Mouse (Mus musculus): ENCODE results near the gene 2010111I01Rik. TPM values are rescaled to one million over a fixed set of nuclear protein-coding genes. Genes with fewer than 3 reads are reported as not detected.
A peak's percentile ranks its signal among the peaks of the same experiment; 100 is the strongest.

The 2010111I01Rik gene
- total RNA-seq, 1 experiment = 58.3 TPM

DNA sequence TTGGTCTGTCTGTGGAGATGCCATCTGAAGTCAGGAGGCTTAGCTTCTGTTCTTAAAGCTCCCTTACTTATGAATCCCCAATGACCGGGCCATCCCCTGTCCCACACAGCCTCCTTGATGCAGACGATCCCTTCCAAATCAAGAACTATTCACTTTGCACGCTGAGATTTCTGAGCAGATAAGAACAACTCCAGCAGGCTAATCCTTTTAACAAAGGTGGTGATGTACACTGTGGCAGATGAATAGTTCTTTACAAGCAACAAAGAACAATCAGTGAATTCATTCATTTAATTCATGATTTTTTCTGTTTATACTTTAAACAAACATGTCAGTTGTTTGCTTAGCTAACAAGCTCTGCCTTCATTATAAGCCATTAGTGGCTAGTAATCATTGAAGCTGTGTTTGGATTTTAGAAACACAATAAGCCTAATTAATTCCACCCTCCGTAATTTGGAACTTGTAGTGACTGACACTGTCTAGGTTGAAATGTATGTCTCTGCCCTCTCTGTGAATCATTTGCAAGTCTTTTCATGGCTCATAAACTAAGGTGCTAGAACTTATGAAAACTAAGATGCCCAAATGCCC, 182.0 kb downstream of the 2010111I01Rik start:
- DNase-seq (ENCODE audit: low read depth, low spot score) = no peak
- H3K9ac ChIP-seq (ENCODE audit: insufficient read depth, low read depth, low read length, poor library complexity, severe bottlenecking) = no peak overlapping the region
- no peak for TF ChIP-seq HCFC1 (IDR thresholded peaks at IDR 0.05; ENCODE audit: borderline replicate concordance, insufficient read depth, low read length)
- TF ChIP-seq MAFK (IDR thresholded peaks at IDR 0.05; ENCODE audit: insufficient read depth, low read depth, low read length) = no peak
- no peaks in the 10 kb centered on the region for H3K9me3 ChIP-seq (ENCODE audit: control insufficient read depth, insufficient read depth, low read depth, low read length)
- in situ Hi-C loops (cut with MboI; ENCODE audit: low sequenced_read_pairs in 2 of 2, unreplicated experiment in 2 of 2) = no loop called here
- no peak overlapping the region for H3K27ac ChIP-seq (ENCODE audit: insufficient read depth, low read depth, low read length, poor library complexity, severe bottlenecking)
- peaks cover 0 to 12% of the 10 kb centered on the region in 2 experiments; a peak in 1 of 4 replicates for H3K4me1 ChIP-seq (ENCODE audit: control insufficient read depth in 2 of 2, insufficient read depth in 2 of 2, low read length in 2 of 2, poor library complexity in 1 of 2)
- no peak overlapping the region for H3K4me3 ChIP-seq (ENCODE audit: insufficient read depth in 1 of 2, low read depth in 1 of 2, low read length in 2 of 2, poor library complexity in 1 of 2, severe bottlenecking in 1 of 2)
- no peaks in the 10 kb centered on the region for H3K36me3 ChIP-seq (ENCODE audit: control insufficient read depth, insufficient read depth, low read length, poor library complexity, severe bottlenecking)

DNA sequence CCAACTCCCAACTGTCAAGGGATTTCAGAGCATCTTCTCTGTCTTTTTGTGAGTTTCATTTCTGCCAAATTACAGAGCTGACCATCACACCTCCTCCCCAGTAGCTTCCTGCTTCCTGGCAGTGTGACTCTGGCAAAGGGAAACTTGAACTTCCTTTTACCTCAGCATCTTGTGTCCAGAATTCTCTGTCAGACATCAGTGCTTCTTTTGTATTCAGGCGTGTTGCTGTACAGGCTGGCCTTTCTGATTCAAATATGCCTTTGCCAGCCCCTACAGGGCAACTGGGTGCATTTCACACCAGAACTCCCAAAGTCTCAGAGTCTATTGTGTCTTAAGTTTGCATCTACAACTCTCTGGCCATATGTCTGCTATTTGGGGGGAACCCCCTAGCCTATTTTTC, 183.5 kb downstream of the 2010111I01Rik start:
- Histone ChIP-seq H3K9ac (ENCODE audit: insufficient read depth, low read depth, low read length, poor library complexity, severe bottlenecking) (no peak overlapping the region), H3K27ac (ENCODE audit: insufficient read depth, low read depth, low read length, poor library complexity, severe bottlenecking) (no peak overlapping the region), H3K4me1 (ENCODE audit: control insufficient read depth in 2 of 2, insufficient read depth in 2 of 2, low read length in 2 of 2, poor library complexity in 1 of 2) (peaks cover 0 to 18% of the 10 kb centered on the region in 2 experiments; a peak in 1 of 4 replicates), H3K36me3 (ENCODE audit: control insufficient read depth, insufficient read depth, low read length, poor library complexity, severe bottlenecking) (no peaks in the 10 kb centered on the region), H3K4me3 (ENCODE audit: insufficient read depth in 1 of 2, low read depth in 1 of 2, low read length in 2 of 2, poor library complexity in 1 of 2, severe bottlenecking in 1 of 2) (no peak overlapping the region), H3K9me3 (ENCODE audit: control insufficient read depth, insufficient read depth, low read depth, low read length) (no peaks in the 10 kb centered on the region)
- no peak for DNase-seq (ENCODE audit: low read depth, low spot score)
- in situ Hi-C loops (cut with MboI; ENCODE audit: low sequenced_read_pairs in 2 of 2, unreplicated experiment in 2 of 2) = no loop called here
- TF ChIP-seq CHD2 (IDR thresholded peaks at IDR 0.05; ENCODE audit: low read depth, low read length) = no peak

GRCm38 (mm10) chr13:63150470-63151020, 185.9 kb downstream of the 2010111I01Rik start:
- Histone ChIP-seq H3K27ac (ENCODE audit: insufficient read depth, low read depth, low read length, poor library complexity, severe bottlenecking) (no peak overlapping the region), H3K9ac (ENCODE audit: insufficient read depth, low read depth, low read length, poor library complexity, severe bottlenecking) (no peak overlapping the region), H3K9me3 (ENCODE audit: control insufficient read depth, insufficient read depth, low read depth, low read length) (no peaks in the 10 kb centered on the region), H3K4me3 (ENCODE audit: insufficient read depth in 1 of 2, low read depth in 1 of 2, low read length in 2 of 2, poor library complexity in 1 of 2, severe bottlenecking in 1 of 2) (no peak overlapping the region), H3K36me3 (ENCODE audit: control insufficient read depth, insufficient read depth, low read length, poor library complexity, severe bottlenecking) (no peaks in the 10 kb centered on the region), H3K4me1 (ENCODE audit: control insufficient read depth in 2 of 2, insufficient read depth in 2 of 2, low read length in 2 of 2, poor library complexity in 1 of 2) (peaks cover 0 to 18% of the 10 kb centered on the region in 2 experiments; a peak in 1 of 4 replicates)
- TF ChIP-seq ZNF384 (IDR thresholded peaks at IDR 0.05; ENCODE audit: low read depth, low read length) = no peak
- TF ChIP-seq HCFC1 (IDR thresholded peaks at IDR 0.05; ENCODE audit: borderline replicate concordance, insufficient read depth, low read length) = no peak
- TF ChIP-seq CHD2 (IDR thresholded peaks at IDR 0.05; ENCODE audit: low read depth, low read length) = no peak
- TF ChIP-seq MAFK (IDR thresholded peaks at IDR 0.05; ENCODE audit: insufficient read depth, low read depth, low read length) = no peak
- TF ChIP-seq ZC3H11A (IDR thresholded peaks at IDR 0.05; ENCODE audit: borderline replicate concordance, low read depth, low read length) = no peak
- in situ Hi-C loops (cut with MboI; ENCODE audit: low sequenced_read_pairs in 2 of 2, unreplicated experiment in 2 of 2) = no loop called here
- no peak for DNase-seq (ENCODE audit: low read depth, low spot score)

- no peaks in the 10 kb centered on the region for H3K9me3 ChIP-seq (ENCODE audit: control insufficient read depth, insufficient read depth, low read depth, low read length)
- H3K4me1 ChIP-seq (ENCODE audit: control insufficient read depth in 2 of 2, insufficient read depth in 2 of 2, low read length in 2 of 2, poor library complexity in 1 of 2) = peaks cover 0 to 18% of the 10 kb centered on the region in 2 experiments; a peak in 1 of 4 replicates
- H3K4me3 ChIP-seq (ENCODE audit: insufficient read depth in 1 of 2, low read depth in 1 of 2, low read length in 2 of 2, poor library complexity in 1 of 2, severe bottlenecking in 1 of 2) = no peak overlapping the region
- no peak overlapping the region for H3K9ac ChIP-seq (ENCODE audit: insufficient read depth, low read depth, low read length, poor library complexity, severe bottlenecking)
- no peaks in the 10 kb centered on the region for H3K36me3 ChIP-seq (ENCODE audit: control insufficient read depth, insufficient read depth, low read length, poor library complexity, severe bottlenecking)
- in situ Hi-C loops (cut with MboI; ENCODE audit: low sequenced_read_pairs in 2 of 2, unreplicated experiment in 2 of 2) = no loop called here
- DNase-seq (ENCODE audit: low read depth, low spot score) = peak; percentile 39
- no peak overlapping the region for H3K27ac ChIP-seq (ENCODE audit: insufficient read depth, low read depth, low read length, poor library complexity, severe bottlenecking)
- TF ChIP-seq ZNF384 (IDR thresholded peaks at IDR 0.05; ENCODE audit: low read depth, low read length) (no peak), MAFK (IDR thresholded peaks at IDR 0.05; ENCODE audit: insufficient read depth, low read depth, low read length) (no peak), ZC3H11A (IDR thresholded peaks at IDR 0.05; ENCODE audit: borderline replicate concordance, low read depth, low read length) (no peak), HCFC1 (IDR thresholded peaks at IDR 0.05; ENCODE audit: borderline replicate concordance, insufficient read depth, low read length) (no peak), CHD2 (IDR thresholded peaks at IDR 0.05; ENCODE audit: low read depth, low read length) (no peak)
Measured at GRCm38 (mm10) chr13:63151028-63151738, 186.5 kb downstream of the 2010111I01Rik start.
